Mouse (Mus musculus) ZHBTc4 (cell line): ENCODE data around the gene Ugt1a9.

ENCODE experiments used
- DNase-seq: peaks from one replicate; pipeline ENCODE4 v3.0.0-alpha.2; 2011; ENCODE audit warnings: low read depth, low spot score

Ugt1a9 gene

DNA sequence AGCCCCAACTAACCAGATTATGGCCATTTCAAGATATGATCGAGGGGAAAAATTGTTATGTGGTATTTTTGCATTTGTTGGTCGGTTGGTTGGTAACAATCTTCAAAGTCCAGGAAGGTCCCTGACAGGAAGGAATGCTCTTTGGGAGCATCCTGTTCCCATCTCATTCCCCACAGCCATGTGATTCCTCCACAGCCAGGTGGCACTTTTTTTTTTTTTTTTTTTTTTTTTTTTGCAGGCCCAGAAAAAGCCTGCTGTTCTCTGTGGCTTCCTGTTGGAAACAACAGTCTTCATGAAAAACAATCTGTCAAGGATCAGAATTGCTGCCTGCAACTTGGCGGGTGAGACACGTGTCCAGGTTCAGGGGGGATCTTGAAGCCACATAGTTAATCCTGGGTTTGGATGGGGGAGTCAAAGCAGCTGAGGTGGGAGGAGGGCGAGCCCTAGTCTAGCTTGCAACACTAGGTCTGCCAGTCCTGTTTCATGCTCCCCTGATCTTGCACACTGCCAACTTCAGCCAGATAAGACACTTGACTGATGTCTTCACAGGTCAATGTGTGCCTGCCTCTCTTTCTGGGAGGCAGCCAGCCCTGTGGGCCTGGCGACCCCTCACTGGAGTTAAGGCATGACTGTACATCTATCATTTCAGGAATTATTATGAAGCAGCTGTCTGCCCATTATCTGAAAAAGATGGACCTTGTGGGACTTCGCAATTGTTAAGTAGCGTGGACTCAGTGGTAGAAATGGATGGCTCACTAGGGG, 188.5 kb downstream of the Ugt1a9 start:
- no peak for DNase-seq

- no peak for DNase-seq
Measured at GRCm38 (mm10) chr1:88259643-88260024, 189.0 kb downstream of the Ugt1a9 start.

- no peak for DNase-seq
Measured at GRCm38 (mm10) chr1:88260114-88260513, 189.5 kb downstream of the Ugt1a9 start.

DNA sequence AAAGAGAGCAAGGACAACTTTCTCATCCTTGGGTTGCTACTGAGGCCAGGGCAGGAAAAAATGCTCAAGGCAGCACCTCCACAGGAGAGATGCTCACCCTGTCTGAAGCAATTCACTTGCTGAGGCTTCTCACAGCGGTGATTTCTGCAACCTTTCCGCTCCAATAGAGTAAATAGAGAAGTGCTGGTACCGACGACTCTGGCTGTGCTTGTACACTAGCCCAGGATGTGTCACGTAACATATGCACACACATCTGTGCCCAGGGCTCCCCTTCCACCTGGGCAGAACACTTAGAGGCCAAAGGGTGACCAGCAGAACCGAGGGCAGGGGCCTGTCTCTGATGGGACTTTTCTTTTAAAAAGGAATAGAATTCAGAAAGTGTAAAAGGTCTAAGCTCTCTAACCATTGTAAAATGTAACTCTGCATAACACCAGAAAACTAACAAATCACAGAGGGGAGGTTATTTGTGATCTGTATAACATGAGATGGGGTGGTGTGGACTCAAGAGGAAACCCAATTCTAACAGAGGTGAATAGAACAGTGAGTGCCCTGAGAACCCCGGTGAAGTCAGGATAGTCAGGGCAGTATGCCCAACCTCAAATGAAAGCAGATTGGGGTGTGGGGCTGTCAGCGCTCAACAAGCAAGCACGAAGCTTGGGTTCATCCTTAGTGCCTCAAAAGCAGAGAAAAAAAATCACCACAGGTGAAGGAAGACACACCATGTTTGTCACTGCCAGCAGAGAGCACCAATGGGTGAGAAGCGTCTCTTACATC, 190.2 kb downstream of the Ugt1a9 start:
- no peak for DNase-seq

DNA sequence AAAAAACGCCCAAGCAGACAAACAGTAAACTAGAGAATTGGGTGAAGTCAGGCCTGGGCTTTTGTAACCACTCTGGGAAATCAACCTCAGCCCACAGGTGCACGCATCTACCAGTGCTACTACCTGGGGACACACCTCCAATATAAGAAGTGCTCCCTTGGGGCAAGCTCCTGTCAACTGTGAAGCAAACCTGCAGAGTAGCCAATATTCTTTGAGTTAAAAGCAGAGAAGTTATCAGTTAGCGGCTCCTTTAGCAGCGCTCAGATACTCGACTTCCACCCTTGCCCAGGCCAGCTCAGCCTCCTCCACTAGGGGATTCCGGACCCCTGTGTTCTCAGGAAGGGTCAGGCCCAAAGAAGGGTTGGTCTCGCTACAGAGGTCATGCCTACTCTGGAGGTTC, 191.1 kb downstream of the Ugt1a9 start:
- no peak for DNase-seq

DNA sequence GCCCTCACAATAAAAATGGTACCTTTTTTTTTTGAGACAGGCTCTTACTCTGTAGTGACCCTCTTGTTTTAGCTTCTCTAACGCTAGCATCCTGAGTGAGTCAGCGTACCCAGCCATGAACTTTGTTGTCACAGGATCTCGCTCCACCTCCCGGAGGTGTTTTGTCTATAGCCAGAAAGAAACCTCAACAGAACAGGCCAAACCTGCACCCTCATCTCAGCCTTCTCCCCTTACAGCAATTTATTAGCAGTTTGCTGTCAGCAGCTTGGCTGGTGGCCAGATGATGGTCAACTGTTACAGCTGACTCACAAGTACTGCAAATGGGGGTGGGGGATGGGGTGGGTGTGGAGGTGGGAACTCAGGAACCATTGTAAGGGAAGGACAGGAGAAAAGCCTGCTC, 191.7 kb downstream of the Ugt1a9 start:
- DNase-seq: peak; percentile 64

- DNase-seq: no peak
Measured at GRCm38 (mm10) chr1:88262961-88263360, 192.4 kb downstream of the Ugt1a9 start.

GRCm38 (mm10) chr1:88263778-88264177, 193.2 kb downstream of the Ugt1a9 start:
- DNase-seq: no peak

DNA sequence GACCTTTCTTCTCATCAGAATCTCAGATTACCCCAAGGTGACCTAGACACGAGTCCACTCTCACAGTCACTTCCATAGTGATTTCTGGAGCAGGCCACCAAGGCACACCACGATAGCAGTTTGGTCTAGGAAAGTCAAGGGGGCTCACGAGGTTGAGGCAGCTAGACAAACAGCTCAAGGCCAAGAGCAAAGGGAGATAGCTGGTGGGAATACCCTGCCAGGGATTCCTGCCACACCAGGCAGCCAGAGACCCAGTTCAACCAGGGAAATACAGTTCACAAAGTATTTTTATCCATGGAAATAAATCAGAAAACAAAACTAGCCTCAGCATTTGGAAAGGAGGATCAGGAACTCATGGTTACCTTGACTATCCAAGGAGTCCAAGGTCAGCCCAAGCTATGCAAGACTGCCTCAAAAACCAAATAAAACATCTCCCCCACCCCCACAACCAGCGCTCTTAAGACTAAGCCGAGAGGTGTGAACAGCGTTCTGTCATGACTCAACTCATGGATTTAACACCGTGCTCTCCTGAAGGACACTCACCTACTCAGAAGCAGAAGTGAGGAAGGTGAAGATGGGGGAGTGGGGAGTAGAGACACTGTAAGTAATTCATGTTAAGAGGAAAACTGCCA, 193.8 kb downstream of the Ugt1a9 start:
- DNase-seq: no peak

- no peak for DNase-seq
Measured at GRCm38 (mm10) chr1:88264869-88265240, 194.3 kb downstream of the Ugt1a9 start.

DNA sequence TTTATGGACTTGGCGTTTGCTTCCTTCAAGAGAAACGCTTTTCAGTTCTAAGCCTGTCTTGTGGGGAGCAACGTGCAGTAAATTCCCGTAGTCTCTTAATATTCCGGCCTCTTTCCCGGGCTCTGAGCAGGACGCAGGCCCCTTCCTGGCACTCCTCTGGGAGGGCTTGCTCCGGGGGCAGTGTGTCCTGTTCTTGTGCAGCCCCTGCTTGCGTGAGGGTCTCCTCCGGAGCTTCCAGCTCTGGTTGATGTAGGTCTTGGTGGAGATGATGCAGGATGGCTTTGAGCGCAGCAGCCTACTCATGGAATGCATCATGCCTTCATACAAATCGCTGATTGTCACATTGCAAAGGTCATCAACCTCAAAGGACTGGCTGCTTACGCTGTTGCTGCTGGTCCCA, 195.5 kb downstream of the Ugt1a9 start:
- DNase-seq: no peak

DNA sequence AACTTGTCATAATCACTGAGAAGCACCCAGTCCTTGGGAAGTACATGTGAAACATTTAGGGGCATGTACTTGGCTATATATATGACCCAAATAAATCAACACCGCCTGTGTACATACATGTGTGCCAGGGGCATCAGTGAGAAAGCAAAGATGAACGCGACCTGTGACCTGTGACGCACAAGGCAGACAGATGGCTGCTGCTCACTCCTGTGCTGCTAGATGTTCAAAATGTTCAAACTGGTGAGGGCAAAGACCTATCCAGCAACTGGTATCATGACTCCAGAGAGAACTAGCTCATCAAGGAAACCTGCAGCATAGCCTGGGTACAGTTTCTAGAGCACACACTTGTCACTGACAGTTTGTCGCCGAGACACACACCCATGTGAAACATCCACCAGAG, 196.9 kb downstream of the Ugt1a9 start:
- DNase-seq: no peak

DNA sequence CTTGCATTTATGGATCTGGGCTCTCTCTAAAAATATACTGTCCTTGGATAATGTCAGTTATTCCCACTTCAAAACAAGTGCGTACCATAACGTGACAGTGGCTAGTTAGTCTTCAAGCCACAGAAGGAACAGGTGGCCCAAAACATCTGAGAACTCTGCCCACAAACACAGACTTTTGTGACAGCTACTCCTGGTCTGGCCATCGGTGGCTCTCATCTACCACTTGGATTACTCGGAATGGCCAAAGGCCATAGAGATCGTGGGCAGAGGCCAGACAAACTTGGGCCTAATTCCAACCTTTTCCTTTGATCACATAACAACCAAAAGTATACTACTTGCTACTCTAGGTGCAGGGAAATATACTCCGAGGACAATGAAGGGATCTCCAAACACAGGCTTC, 197.5 kb downstream of the Ugt1a9 start:
- no peak for DNase-seq
